Mouse (Mus musculus) lung, embryonic 14.5 days (tissue): ENCODE data around the gene Mbip. TPM values are rescaled to one million over a fixed set of nuclear protein-coding genes. Genes with fewer than 3 reads are reported as not detected.
A peak's percentile ranks its signal among the peaks of the same experiment; 100 is the strongest.

Experiments used
- ATAC-seq: fragments of 200-750 bp; cut with Nextera tagmentation; 2 replicates; pipeline ENCODE4 v1.8.0; 2017; ENCODE audit warnings: mild to moderate bottlenecking, moderate TSS enrichment, moderate library complexity; ENCODE audit not compliant: insufficient read depth
- DNase-seq: peaks from one replicate; pipeline ENCODE4 v3.0.0-alpha.2; 2015
- H3K27ac ChIP-seq: fragments of 300-500 bp; sonication (generic); 2 replicates; pipeline ENCODE4 v1.5.1; 2014; ENCODE audit warnings: low read depth, mild to moderate bottlenecking, moderate library complexity
- H3K27me3 ChIP-seq: fragments of 300-500 bp; sonication (generic); 2 replicates; pipeline ENCODE4 v1.6.1; 2014; ENCODE audit warnings: low read length, control low read depth; ENCODE audit not compliant: insufficient read depth
- H3K36me3 ChIP-seq: fragments of 300-500 bp; sonication (generic); 2 replicates; pipeline ENCODE4 v1.6.1; 2014; ENCODE audit warnings: control low read depth; ENCODE audit not compliant: insufficient read depth
- H3K4me1 ChIP-seq: fragments of 300-500 bp; sonication (generic); 2 replicates; pipeline ENCODE4 v1.6.1; 2014; ENCODE audit warnings: antibody characterized with exemption, control low read depth; ENCODE audit not compliant: insufficient read depth
- H3K4me2 ChIP-seq: fragments of 300-500 bp; sonication (generic); 2 replicates; pipeline ENCODE4 v1.6.1; 2014; ENCODE audit warnings: mild to moderate bottlenecking
- H3K4me3 ChIP-seq: fragments of 300-500 bp; sonication (generic); 2 replicates; pipeline ENCODE4 v1.5.1; 2014; ENCODE audit warnings: low read depth, low read length
- H3K9ac ChIP-seq: fragments of 300-500 bp; sonication (generic); 2 replicates; pipeline ENCODE4 v1.6.1; 2014
- H3K9me3 ChIP-seq: fragments of 300-500 bp; sonication (generic); 2 replicates; pipeline ENCODE4 v1.6.1; 2016; ENCODE audit warnings: low read depth, low read length, control low read depth
- CTCF ChIP-seq: IDR thresholded peaks from 2 replicates; pipeline ENCODE4 v1.5.1; 2016; ENCODE audit warnings: antibody characterized with exemption, low read depth
- WGBS: fragments of 180-500 bp; shearing (Covaris S2); extraction: QIAGEN DNeasy Blood & Tissue Kit; methylation state at CpG from one replicate; pipeline ENCODE4 v1.1.7; 2014; 5-methylcytosine and 5-hydroxymethylcytosine counted together
- polyA plus RNA-seq: library from polyadenylated mRNA; unstranded; fragments of >200 nt; fragmentation: Nextera tagmentation; extraction: Ambion mirVana; gene quantifications from 2 replicates; pipeline ENCODE4 v1.2.1, GENCODE M21; 2014

The Mbip gene
- polyA plus RNA-seq, 1 experiment from 2014 or later, result 160 TPM

DNA sequence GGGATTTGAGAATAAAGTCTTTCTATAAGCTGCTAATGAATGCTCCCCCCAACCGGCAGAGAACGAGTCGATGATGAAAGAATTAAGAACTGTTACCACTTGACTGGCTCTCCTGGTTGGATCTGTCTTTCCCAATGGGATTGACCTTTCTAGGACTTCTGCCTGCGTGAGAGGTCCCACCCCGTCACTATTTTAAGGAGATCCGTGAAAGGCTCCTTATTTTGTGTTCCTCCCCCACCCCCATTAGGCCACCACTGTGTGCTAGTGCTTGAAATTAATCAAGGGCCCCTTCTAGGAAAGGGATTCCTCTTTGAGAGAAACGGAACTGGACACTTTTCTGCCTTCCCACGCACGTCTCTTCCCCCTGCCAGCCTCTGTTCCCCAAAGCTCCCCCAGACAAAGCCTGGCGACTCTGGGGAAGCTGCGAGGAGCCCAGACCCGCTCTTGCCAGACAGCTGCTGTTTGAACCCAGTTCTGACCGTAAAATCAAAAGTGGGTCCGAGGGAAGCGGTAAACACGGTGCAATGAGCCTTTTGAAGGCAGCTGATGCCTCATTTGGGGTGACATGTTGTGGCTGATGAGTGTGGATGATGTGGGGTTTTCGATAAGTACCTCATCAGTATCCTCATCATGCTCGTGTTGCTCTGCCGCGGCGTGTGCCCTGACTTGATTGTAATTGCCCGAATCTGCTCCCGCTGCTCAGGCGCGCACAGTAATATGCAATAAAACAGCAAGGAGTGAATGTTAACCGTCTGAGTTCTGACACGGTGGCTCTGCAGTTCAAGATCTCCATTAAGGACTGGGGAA lies 44.0 kb downstream of the Mbip start:
- H3K4me3 ChIP-seq, result peak overlapping the region; percentile 32
- DNase-seq, result peak; percentile 34
- TF ChIP-seq CTCF, result no peak
- H3K27ac ChIP-seq, result peak overlapping the region; percentile 89
- no peaks in the 10 kb centered on the region for H3K9me3 ChIP-seq
- peak overlapping the region; percentile 65 for H3K4me2 ChIP-seq
- 9% methylated on average over 27 of the region's 27 CpGs for WGBS
- no peaks in the 10 kb centered on the region for H3K36me3 ChIP-seq
- H3K4me1 ChIP-seq, result peaks cover 3% of the 10 kb centered on the region; the same call in 1 of the 2 replicates
- ATAC-seq, result peak; percentile 35
- peak overlapping the region; percentile 59 for H3K9ac ChIP-seq
- no peaks in the 10 kb centered on the region for H3K27me3 ChIP-seq

DNA sequence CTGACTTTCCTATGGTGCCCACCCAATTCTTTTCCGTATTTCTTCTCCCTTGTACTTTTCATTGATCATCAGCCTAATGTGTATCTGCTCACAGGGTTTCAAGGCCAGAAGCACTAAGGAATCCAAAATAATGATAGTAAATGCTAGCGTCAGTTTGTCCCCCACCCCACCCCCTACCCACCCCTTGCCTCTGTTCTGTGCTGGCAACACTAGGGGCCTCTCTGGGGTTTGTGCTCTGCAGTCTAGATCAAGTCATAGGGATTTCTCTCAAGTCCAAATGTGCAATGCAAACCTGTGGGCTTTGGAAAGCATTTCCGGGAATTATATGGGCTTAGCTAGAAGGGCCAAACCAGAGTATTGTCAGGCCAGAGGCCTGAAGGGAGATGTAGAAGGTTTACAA lies 46.1 kb downstream of the Mbip start:
- 47% methylated on average over 3 of the region's 3 CpGs for WGBS
- H3K4me1 ChIP-seq, result peaks cover 3% of the 10 kb centered on the region; the same call in 1 of the 2 replicates
- peak overlapping the region; percentile 70 for H3K27ac ChIP-seq
- ATAC-seq, result no peak
- no peak overlapping the region for H3K4me3 ChIP-seq
- H3K9me3 ChIP-seq, result no peaks in the 10 kb centered on the region
- H3K4me2 ChIP-seq, result no peak overlapping the region
- TF ChIP-seq CTCF, result no peak
- H3K36me3 ChIP-seq, result no peaks in the 10 kb centered on the region
- no peak for DNase-seq
- no peaks in the 10 kb centered on the region for H3K27me3 ChIP-seq
- no peak overlapping the region for H3K9ac ChIP-seq

DNA sequence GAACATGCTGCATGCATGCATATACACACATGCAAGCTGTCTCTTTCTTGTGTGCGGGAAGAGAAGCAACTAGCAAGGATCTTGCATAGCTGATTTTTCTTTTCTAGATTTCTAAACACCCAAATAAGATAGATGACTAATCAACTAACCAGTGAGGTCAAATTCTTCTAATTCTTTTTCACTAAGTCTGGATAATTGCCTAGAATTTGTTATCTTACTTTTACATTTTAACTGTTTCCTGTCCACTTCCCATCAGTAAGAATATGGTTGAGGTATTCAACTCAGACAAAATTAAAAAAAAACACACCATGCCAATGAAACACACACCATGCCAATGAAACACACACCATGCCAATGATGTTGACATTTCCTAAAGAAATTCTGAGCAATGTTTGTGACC lies 46.8 kb downstream of the Mbip start:
- DNase-seq (peak; percentile 28), ATAC-seq (no peak)
- TF ChIP-seq CTCF, result no peak
- Histone ChIP-seq H3K4me3 (no peak overlapping the region), H3K4me1 (peaks cover 3% of the 10 kb centered on the region; the same call in 1 of the 2 replicates), H3K27me3 (no peaks in the 10 kb centered on the region), H3K9ac (no peak overlapping the region), H3K9me3 (no peaks in the 10 kb centered on the region), H3K27ac (peak overlapping the region; percentile 82; the same call in 1 of the 2 replicates), H3K4me2 (0 out of 2 replicates have a peak overlapping the region, but pooled peaks have one; percentile 21), H3K36me3 (no peaks in the 10 kb centered on the region)
- 7% methylated on average over 1 of the region's 1 CpGs for WGBS

DNA sequence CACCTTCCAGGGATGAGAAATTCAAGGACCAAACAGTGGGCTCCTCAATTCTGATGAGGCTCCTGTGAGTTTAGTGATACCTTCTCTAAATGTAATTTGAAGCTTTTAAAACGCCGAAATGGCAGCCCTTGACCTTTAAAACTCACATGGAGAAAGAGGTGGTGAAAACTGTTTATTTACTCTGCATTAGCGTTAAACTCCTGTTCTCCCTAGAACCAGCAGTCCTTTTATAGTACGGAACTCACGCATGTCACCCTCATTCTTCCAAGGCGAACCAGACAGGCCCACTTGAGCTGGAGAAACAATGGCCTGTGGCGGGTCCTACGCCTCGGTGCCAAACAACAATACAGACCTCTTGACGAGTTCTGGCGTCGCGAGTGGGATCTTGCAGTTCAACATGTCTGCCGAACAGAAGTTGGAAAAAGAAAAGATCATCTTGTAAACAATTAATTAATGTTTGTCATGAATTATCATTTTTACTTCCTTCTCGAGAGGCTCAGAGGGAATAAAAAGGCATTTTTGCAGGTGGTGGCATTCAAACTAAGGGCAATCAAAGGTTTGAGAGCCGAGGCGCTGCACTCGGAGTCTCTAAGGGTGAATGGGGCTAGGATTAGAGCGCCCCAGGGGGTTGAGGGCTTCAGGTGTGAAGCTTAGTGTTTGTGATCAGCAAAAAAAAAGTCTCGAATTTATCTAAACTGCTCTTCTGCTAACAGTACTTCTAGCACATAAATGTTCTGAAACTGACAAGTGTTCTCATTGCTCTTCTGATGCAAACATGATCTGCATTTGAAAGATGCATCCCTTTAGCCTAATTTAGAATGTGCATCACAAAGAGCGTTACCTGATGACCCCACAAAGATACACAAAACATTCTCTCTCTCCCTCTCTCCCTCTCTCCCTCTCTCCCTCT lies 47.5 kb downstream of the Mbip start:
- Histone ChIP-seq H3K9ac (no peak overlapping the region), H3K9me3 (no peaks in the 10 kb centered on the region), H3K4me2 (peak overlapping the region; percentile 21; the same call in 1 of the 2 replicates), H3K27me3 (no peaks in the 10 kb centered on the region), H3K4me1 (peaks cover 3% of the 10 kb centered on the region; the same call in 1 of the 2 replicates), H3K36me3 (no peaks in the 10 kb centered on the region), H3K4me3 (no peak overlapping the region), H3K27ac (peak overlapping the region; percentile 82)
- WGBS, result 11% methylated on average over 21 of the region's 21 CpGs
- peak; percentile 34 for DNase-seq
- ATAC-seq, result no peak
- TF ChIP-seq CTCF, result no peak

DNA sequence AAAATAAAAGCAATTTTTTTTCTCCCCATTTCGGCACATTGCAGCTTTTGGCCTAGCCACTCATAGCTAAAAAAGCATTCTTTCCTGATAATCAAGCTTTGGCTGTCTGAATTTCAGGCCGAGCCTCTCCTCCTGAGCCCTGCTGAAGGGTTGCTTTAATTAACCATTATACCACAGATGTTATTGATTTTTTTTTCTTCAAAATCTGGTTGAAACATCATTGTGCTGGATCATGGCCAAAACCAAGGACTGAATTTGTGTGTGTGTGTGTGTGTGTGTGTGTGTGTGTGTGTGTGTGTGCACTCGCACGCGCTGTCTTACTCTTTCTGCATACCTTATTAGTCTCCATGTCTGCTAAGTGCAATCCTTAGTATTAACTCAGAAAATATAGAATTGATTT lies 48.6 kb downstream of the Mbip start:
- H3K9me3 ChIP-seq, result no peaks in the 10 kb centered on the region
- no peaks in the 10 kb centered on the region for H3K27me3 ChIP-seq
- no peak overlapping the region for H3K9ac ChIP-seq
- ATAC-seq (no peak), DNase-seq (no peak)
- no peak overlapping the region for H3K4me2 ChIP-seq
- peak overlapping the region; percentile 68 for H3K27ac ChIP-seq
- no peak for TF ChIP-seq CTCF
- peaks cover 3% of the 10 kb centered on the region; the same call in 1 of the 2 replicates for H3K4me1 ChIP-seq
- no peak overlapping the region for H3K4me3 ChIP-seq
- 54% methylated on average over 5 of the region's 5 CpGs for WGBS
- no peaks in the 10 kb centered on the region for H3K36me3 ChIP-seq

DNA sequence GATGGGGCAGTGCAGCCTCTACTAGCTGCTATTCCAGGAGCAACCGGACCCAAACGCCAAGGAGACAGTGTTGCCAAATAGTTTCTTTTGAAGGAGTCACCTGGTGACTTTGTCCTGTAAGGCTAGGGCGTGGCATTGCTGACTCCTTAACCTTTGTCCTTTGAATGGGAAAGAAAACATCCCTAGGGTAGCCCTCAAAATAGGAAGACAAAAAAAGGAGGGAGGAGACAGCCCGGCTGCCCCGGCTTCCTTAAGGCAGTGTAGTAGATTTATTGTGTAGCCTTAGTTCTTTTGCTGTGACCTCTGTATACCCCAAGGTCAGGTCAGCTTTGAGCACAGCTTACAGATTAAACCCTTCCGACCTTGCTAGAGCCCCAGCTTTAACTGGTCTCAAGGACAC lies 49.2 kb downstream of the Mbip start:
- no peak overlapping the region for H3K4me2 ChIP-seq
- H3K9ac ChIP-seq, result no peak overlapping the region
- peak; percentile 45; the same call in 1 of the 2 replicates for ATAC-seq

More for the DNA sequence above, 49.2 kb downstream of the Mbip start:
- H3K9me3 ChIP-seq, result no peaks in the 10 kb centered on the region
- H3K4me3 ChIP-seq, result no peak overlapping the region
- no peaks in the 10 kb centered on the region for H3K27me3 ChIP-seq
- no peak for DNase-seq
- H3K36me3 ChIP-seq, result no peaks in the 10 kb centered on the region
- H3K4me1 ChIP-seq, result peaks cover 3% of the 10 kb centered on the region; the same call in 1 of the 2 replicates
- no peak for TF ChIP-seq CTCF
- H3K27ac ChIP-seq, result peak overlapping the region; percentile 68
- 41% methylated on average over 6 of the region's 6 CpGs for WGBS
